Mouse (Mus musculus) MN1 (cell line): ENCODE measurements at regions not wholly inside any gene's neighbourhood (a gene's known extent, or its start where the extent isn't known, plus 50 kb on each side); places are given as distances from the start of the nearest gene placed in this dataset.

Experiments used
- DNase-seq: peaks from one replicate; pipeline ENCODE4 v3.0.0-alpha.2; 2016; ENCODE audit warnings: low spot score

DNA sequence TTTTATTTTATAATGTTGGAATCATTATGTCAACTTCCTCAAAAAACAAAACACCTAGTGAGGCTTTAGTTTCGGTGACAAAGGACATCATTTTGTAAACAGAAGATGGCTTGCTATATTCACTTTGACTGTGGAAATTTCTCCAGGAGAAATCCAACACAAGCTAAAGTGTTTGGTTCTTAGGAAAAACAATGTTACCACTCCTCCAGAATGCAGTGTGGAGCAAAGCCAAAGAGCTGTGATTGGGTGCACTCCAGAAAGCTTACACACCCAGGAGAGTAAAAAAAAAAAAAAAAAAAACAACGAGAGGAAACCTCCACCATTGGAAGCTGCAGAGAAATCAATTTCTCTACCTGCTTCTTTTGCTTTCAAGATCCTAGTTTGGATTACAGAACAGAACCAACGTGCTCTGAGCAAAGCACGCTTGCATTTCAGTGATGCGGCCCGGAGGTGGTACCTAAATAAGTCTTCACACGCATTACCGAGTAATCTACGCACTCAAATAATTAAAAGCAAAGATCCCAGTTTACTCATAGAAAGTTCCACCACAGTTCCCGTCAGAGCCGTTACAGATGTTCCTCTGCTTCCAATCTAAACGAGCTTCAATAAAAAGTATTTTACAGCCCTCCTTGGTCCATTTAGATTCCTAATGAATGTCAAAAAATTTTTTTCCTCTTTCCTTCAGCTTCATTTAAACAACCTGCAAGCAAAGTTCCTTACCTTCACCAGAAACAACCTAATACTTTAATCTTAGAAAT, 199.5 kb upstream of the Gk2 start:
- DNase-seq: no peak

DNA sequence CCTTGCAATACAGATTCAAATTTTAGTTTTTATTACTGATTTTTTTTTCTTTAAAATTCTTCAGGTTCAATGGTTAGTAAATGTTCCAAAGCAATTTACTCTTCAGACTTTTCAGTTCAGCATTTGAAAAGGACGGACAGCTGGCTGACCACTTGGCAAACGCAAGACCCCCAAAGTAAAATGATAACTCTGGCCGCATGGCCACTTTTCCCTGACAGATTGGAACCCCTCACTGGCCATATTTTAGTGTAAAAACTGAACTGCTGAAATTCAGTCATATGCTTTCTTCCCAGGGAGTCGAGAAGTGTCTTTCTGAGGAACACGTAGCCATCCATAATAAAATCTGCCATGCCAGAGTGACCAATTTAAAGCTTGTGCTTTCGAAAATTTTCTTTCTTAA, 198.4 kb upstream of the Gk2 start:
- no peak for DNase-seq

DNA sequence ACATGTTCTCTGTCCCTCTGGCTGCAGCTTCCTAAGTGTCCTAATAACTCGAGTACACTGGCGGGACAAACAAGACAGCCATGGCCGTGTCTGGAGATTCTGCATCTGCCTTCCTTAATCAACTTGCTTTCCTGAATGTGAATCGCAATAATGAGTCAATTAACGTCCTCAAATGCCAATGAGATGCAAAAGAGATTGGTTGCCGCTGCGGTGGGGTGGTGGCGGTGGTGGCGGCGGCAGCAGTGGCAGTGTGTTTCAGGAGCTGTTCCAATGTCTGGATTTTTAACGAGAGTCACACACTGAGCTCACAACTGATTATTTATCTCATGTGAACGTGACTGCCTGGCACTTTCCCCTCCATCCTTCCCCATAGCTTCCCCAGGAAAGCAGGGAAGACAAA, 197.6 kb upstream of the Gk2 start:
- no peak for DNase-seq

DNA sequence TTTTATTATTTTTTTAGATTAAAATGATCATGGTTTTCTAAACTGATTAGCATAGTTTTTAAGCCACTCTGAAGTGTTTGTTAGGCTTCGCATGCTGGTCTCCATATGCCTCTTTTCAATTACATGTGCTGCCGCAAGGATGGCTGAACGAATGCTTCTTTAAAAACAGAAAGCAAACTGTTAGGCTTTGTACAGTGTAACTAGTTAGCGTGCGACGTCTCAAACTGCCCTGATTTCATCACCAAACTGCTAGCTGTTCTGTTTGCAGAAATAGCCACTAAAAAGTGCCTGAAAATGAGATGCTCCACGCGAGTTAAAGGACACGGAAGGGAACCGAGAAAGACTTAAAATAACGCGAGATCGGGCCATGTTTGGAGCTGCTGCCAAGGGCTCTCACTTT, 185.4 kb upstream of the Gk2 start:
- DNase-seq: no peak

DNA sequence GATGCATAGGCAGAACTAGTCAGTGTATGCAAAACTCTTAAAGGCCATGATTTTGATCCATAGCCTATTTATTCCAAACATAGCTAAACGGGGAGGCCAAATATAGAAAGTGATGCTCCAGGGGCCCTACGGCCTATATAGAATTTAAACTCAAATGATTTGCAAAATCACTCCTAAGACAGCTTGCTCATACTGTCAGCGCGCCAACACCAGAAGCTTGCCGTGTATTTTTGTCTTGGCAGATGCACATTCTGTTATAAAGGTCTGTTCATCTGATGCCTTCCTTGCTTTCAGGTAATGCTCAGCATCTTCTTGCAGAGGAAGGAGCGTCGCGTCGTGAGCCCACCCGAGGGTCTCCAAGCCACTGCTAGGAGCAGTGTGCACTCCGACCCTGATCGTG, 184.8 kb upstream of the Gk2 start:
- no peak for DNase-seq

DNA sequence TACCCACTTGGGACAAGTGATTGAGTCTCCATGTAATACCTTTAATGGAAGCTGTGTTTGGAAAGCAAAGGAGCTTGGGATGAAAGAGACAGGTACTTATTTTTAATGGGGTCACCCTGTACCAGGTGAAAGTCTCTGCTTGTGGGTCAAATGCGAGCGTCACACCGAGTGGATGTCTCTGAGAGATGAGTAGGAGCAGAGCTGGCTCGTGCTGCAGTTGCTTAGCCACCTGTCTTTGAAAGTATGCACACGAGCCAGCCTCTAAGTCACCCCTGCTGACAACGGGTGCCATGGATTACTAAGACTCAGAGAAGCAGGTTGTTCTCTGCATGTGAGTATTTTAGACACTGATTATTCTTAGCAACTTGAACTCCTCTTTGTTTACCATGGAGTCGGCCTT, 179.5 kb upstream of the Gk2 start:
- DNase-seq: no peak

DNA sequence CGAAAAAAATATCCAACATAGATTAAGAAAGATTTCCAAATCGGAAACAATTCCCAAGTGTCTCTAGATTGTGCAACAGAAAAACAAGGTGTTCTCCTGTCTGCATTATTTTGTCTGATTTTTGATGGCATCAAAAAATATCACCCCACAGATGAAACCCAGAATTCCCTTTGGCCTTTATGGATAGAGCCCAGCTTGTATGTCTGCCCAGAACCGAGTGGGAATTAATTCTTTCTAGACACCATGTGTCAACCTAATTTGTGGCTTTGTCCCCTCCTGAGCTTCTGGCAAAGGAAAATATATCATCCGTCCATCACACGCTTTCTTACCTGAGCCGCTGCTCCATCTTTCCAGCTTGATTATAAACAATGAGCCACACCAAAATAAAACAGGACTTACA, 176.9 kb upstream of the Gk2 start:
- DNase-seq: no peak

DNA sequence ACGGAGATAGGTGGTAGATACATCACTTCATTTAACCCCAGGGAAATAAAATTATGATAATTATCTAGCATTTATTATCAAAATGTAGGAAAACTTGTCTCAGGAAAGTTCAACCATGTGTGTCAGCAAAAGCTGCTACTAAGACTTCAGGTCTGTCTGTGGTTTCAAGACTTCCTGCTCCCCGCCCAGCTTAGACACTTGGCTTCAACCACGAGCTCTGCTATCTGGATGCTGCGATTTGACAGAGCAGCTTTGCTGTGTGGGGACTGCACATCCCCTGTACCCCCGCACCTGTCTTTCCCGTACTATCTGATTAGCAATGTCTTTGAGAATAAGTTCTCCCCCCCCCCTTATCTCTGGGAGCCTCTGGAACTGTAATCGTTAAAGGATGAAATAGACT, 176.0 kb upstream of the Gk2 start:
- no peak for DNase-seq

DNA sequence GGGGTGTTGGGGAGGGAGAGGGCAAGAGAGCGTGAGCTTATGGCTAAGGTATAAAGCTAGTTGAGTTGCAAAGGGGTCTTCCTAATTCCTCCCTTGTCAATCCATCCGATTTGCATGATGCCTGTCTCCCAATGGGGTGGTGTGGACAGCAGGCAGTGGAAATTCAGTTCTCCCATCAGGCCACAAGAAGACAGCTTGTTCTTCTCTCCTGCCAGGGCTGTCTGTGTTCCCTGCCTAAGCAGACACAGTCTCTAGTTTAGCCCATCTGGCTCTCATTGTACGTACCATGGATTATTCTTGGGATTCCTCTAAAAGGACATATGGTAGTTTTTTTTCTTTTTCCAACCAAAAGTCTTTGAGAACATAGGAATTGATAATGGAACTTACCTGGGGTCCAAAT, 168.4 kb upstream of the Gk2 start:
- no peak for DNase-seq

DNA sequence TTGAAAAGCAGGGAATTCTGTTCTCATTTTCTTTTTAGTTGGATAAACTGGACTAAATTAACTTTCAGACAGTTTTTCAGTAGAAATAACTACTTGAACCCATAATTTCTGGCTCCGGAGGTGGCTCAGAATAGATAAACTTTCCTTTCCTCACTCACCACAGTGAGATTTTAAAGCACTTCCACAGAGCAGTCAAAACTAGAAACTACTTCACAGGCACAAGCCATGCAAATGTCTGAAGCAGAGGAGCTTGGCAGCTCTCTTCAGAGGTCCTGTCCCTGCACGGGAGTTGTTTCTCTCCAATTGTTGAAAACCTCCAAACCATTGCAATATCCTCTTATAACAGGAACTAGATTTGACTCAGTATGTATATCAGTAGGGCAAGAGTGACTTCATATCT, 163.1 kb upstream of the Gk2 start:
- DNase-seq: no peak

DNA sequence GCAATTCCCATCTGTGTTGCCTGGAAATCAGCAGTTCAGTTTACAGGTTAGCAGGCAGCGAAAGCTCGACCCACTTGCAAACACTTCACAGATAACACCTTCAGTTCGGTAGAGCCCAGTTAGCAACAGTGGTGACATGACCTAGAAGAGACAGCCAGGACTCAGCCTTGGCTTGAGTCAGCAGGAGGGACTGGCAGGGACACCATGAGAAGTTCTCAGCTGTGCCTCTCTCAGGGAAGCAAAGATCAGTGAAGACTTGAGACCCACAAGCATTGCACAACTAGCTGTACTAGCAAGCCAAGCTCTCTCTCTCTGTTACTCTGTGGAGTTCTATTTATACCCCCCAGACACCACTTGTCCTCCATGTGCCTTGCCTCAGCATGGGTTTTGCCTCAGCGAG, 161.6 kb upstream of the Gk2 start:
- DNase-seq: no peak

DNA sequence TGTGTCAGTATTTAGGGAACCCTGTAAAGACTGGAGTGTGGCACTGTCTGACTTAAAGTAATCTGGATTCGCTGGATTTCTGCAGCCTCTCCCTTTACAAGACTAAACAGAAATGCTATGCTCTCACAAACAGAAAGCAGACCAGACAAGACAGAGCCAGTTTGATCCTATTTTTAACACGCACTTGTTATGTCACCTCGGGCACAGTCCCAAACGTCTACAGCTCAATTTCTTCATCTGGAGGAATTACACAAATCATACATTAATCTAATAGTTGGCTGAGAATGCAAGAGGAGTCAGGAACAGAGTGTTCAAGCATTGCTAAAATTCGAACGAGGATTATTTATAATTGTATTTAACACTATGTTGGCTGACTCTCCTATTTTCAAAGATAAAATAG, 145.4 kb upstream of the Gk2 start:
- DNase-seq: peak; percentile 10

DNA sequence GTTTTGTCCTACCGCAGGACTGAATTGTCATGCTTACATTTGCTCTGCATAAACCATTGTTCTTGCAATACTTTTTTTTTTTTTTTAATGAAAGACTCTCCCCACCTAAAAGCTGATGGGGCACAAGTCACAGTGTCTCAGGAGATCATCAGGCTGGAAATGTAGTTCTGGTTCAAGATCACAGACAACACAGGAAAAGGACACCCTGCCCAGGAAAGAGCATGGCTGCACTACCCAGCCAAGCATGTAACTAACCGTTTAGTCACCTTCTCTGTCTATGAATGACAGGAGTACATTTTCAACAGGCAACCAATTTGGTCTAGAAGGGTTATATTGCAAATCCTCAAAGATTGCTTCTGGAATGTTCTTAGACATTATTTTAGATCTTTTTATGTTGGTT, 144.6 kb upstream of the Gk2 start:
- DNase-seq: no peak

DNA sequence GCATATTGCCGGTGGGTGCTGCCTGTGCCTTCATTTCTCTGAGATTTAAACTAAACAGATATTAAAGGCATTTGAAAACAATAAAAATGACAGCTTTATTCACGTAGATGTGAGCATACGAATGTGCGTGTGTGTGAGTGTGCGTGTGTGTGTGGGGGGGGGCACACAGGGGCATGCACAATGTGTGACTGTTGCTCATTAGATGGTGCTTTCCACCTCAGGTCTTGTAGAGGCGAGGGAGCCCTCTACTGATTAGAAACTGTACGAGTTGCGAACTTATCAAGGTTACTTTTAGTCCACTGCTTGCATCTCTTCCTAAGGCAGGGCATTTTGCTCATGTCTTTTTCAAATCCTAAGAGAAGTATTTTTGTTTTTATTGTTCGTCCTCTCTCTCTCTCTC, 141.9 kb upstream of the Gk2 start:
- DNase-seq: no peak

DNA sequence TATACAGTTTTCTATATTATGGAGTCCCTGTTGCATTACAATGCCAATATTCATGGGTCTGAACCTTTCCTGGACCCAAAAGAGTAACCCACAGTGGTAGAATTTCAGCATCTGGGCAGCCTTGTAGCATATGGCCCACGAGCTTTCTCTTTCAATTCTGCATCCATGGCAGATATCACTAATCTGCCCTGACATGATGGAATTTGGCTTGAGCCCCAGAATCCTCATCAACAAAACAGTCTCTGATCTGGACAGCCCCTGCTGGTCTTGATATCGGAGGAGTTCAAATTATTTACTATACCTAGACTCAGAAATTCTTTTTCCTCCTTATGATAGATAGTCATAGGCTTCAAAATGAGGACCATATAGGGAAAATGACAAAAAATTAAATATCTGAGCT, 139.1 kb upstream of the Gk2 start:
- no peak for DNase-seq

DNA sequence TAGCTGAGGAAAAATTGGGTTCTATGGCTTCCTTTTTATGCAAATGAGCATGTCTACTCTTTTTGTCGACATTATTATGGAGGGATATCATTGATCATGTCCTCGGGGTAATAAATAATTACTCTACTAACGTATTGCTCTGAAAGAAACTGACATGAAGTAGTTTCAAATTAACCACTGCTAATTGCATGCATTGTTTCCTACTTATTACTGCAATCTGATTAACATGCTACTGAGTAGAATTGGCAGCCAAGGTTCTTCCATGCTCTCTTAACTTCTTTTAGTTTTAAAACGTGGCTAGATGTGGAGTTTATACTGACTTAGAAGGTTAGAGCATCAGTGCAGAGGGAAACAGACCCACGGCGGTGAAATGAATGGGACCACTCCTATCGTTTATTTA, 137.3 kb upstream of the Gk2 start:
- no peak for DNase-seq

DNA sequence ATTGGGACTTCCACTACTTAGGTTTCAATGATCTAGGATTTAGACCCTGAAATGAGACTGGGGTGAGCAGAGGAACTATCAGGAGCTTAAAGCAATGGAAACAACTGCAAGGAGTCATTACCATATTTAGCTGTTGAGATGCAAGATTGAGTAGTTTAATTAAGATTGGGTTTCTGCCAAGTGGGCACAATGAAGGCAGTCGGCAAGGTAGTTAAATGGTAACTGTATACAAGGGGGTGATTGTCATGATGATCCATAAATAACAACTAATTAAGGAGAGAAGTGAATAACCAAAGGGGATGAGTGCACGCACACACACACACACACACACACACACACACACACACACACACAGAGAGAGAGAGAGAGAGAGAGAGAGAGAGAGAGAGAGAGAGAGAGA, 125.7 kb upstream of the Gk2 start:
- DNase-seq: no peak

DNA sequence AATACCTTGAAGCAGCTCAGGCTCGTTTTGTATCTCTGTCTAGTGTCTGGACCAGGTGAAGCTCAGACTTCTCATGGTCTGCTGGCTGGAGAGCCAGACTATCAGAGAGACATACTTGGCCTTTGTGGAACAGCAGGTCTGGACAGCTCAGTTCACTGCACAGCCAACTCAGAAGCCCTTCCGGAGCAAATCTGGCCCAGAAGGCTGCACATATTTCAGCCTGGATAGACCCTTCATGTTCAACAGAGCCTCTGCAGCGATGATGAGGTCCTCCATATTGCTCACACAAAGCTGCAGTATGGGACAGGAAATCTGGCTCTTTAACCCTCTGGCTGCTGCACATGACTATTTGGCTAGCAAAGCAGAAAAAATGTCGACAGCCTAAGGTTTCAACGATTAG, 108.7 kb upstream of the Gk2 start:
- DNase-seq: no peak

DNA sequence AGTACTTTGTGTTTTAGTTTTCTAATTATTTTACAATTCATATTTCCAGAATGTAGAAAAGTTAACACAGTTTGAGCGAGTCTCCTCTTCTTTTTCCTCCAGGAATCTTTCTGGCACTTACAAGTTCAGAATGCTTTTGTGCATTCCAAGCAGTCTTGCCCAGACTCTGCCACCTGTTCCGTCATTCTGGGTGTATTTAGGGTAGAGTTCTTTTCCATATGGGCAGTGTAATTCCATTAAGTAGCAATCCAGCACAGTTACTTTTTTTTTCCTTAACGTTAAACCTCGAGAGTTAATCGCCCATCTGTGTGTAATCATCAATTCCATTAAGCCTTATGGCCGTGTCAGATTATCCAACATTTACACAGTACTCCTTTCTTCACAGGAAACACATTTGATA, 106.9 kb upstream of the Gk2 start:
- DNase-seq: no peak

DNA sequence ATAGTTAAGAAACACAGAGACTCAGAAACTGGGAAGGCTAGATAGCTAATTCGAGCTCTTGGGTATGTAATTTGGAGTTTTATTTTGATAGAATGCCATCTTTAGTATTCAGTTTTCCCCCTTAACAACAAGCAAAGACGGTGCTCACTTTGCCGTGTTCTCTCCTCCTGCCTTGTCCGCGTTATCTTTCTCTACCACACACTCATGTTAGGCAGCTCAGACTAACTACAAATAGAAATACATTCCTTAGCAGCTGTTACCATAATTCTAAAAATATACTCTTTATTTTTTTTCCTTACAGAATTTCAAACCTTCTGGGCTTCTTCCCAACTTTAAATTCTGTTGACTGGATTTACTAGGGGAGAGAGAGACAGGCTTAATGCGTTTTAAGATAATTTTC, 97.5 kb upstream of the Gk2 start:
- DNase-seq: no peak

DNA sequence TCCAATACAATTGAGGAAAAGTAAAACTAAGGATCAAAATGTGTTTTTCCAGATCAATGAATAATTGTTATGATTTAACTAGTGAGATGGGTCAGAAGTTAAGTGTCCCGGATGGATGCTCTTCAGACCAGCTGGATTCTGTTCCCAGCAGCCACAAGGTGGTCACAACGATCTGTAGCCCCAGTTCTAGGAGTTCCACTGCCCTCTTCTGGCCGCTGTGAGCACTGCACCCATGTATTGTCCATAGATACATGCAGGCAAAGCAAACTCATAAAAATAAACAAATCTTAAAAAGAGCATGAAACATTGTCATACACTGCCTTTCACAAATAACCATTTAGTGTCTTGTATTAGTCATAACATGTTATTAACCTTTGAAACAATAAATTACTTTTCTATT, 96.3 kb upstream of the Gk2 start:
- DNase-seq: no peak

DNA sequence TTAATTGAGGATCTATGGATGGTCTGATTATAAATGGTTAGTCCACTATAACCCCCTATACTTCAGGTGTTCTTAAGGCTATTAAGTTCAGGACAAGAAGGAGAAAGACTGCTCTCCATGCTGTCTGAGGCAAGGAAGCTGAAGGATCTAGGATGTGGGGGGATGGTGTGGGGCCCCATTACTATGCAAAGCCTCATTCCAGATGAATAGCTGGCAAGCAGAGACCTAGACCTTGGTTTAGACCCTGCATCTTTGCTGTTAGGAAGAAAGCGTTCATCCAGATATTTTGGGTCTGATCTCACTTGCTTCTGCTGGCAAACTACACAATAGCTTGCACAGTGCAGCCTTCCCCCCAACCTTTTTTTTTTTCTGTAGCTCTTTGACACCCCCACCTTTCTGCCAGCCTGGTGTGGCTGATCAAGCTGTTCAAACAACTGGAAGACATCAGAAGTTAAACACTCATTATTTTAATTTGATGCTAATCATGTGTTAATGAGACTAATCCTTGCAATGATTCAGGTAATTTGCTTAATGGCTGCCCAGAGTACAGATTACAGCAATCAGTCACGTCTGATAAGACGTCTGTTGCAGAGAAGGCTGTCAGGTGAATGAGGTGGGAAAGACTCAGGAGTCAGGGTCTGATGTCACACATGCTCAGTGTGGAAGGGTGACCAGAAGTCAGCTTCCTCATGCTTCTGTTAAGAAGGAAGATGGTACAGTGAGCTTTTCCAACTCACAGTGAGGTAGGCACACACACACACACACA, 80.9 kb upstream of the Gk2 start:
- no peak for DNase-seq

DNA sequence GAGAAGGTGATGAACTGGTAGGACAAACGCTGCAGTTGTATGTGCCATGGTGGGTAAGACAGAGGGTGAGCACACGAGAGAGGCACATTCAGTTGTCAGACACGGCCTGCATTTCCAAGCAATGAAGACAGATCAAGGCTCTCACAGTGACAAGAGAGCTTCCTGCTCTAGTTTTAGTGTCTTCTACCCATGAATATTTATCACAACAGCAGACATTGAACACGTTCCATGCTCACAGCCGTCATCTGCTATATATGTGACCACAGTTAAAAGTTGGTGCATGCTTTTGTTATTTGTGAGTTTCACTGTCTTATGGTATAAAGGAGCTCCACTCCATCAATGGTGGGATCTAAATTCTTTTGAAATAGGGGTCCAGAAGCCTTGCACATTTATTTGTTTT, 76.9 kb upstream of the Gk2 start:
- DNase-seq: no peak

DNA sequence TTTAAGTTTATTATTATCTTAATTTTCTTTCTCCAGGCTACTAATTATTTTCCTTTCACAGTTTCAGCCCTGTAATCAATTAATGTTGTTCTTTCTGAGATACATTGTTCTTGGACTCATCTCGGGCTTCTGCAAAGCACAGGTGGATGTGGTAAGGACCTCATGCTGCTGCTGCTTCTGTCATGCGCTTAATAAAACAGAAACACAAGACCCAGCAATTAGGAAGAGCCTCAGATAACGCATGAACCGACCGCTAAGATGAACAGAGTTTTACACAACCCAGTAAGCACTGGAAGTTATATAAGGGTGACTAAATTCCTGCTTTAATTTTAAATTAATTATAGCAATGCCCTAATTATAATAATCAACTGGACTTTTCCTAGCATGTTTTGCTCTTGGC, 70.7 kb upstream of the Gk2 start:
- DNase-seq: no peak
